Mouse (Mus musculus): ENCODE results near the gene Timm8a2. TPM values are rescaled to one million over a fixed set of nuclear protein-coding genes. Genes with fewer than 3 reads are reported as not detected.

The Timm8a2 gene
- not detected in 2 replicates for polyA plus RNA-seq (2015; fragmentation: Nextera tagmentation; extraction: Ambion mirVana)

GRCm38 (mm10) chr14:122034451-122034850, at the start of gene Timm8a2:
Gene Timm8a2, plus strand, starts transcription at chr14:122034674.
- WGBS = 94% methylated on average over 13 of the region's 13 CpGs
- Histone ChIP-seq H3K27ac (replicated peaks) (no peak within 1 kb of the TSS), H3K4me2 (replicated peaks) (no peak within 1 kb of the TSS), H3K4me1 (no peaks in the 10 kb centered on the region), H3K27me3 (no peaks in the 10 kb centered on the region), H3K9me3 (no peaks in the 10 kb centered on the region), H3K36me3 (no peaks in the 10 kb centered on the region), H3K9ac (replicated peaks) (no peak within 1 kb of the TSS), H3K4me3 (no peak within 1 kb of the TSS)
- ATAC-seq (replicated peaks) = no peak

- no peaks in the 10 kb centered on the region for H3K9me3 ChIP-seq
- no peaks in the 10 kb centered on the region for H3K4me1 ChIP-seq
- no peak overlapping the region for H3K27ac ChIP-seq (replicated peaks)
- ATAC-seq (replicated peaks) = no peak
- 88% methylated on average over 3 of the region's 3 CpGs for WGBS
- no peak overlapping the region for H3K4me3 ChIP-seq
- H3K4me2 ChIP-seq (replicated peaks) = no peak overlapping the region
- no peak overlapping the region for H3K9ac ChIP-seq (replicated peaks)
- H3K27me3 ChIP-seq = no peaks in the 10 kb centered on the region
- H3K36me3 ChIP-seq = no peaks in the 10 kb centered on the region
Observed at GRCm38 (mm10) chr14:121985477-121985876, 49.0 kb upstream of the Timm8a2 start.

- H3K4me3 ChIP-seq = no peak overlapping the region
- H3K27me3 ChIP-seq = no peaks in the 10 kb centered on the region
- H3K27ac ChIP-seq (replicated peaks) = no peak overlapping the region
- H3K9me3 ChIP-seq = no peaks in the 10 kb centered on the region
- no peak overlapping the region for H3K4me2 ChIP-seq (replicated peaks)
- no peaks in the 10 kb centered on the region for H3K4me1 ChIP-seq
- no peaks in the 10 kb centered on the region for H3K36me3 ChIP-seq
- 87% methylated on average over 6 of the region's 6 CpGs for WGBS
- no peak overlapping the region for H3K9ac ChIP-seq (replicated peaks)
- ATAC-seq (replicated peaks) = no peak
Observed at GRCm38 (mm10) chr14:121986028-121986427, 48.4 kb upstream of the Timm8a2 start.

- Histone ChIP-seq H3K27ac (replicated peaks) (no peak overlapping the region), H3K4me3 (no peak overlapping the region), H3K36me3 (no peaks in the 10 kb centered on the region), H3K4me2 (replicated peaks) (no peak overlapping the region), H3K27me3 (no peaks in the 10 kb centered on the region), H3K4me1 (no peaks in the 10 kb centered on the region), H3K9ac (replicated peaks) (no peak overlapping the region), H3K9me3 (no peaks in the 10 kb centered on the region)
- 86% methylated on average over 1 of the region's 1 CpGs for WGBS
- ATAC-seq (replicated peaks) = no peak
Observed at GRCm38 (mm10) chr14:121987287-121987686, 47.2 kb upstream of the Timm8a2 start.

GRCm38 (mm10) chr14:121987691-121988090, 46.8 kb upstream of the Timm8a2 start:
- Histone ChIP-seq H3K4me2 (replicated peaks) (no peak overlapping the region), H3K9me3 (no peaks in the 10 kb centered on the region), H3K27me3 (no peaks in the 10 kb centered on the region), H3K9ac (replicated peaks) (no peak overlapping the region), H3K36me3 (no peaks in the 10 kb centered on the region), H3K27ac (replicated peaks) (no peak overlapping the region), H3K4me1 (no peaks in the 10 kb centered on the region), H3K4me3 (no peak overlapping the region)
- no peak for ATAC-seq (replicated peaks)
- 96% methylated on average over 4 of the region's 4 CpGs for WGBS

GRCm38 (mm10) chr14:121989331-121989730, 45.1 kb upstream of the Timm8a2 start:
- no peak overlapping the region for H3K4me3 ChIP-seq
- no peaks in the 10 kb centered on the region for H3K4me1 ChIP-seq
- no peak overlapping the region for H3K9ac ChIP-seq (replicated peaks)
- no peaks in the 10 kb centered on the region for H3K27me3 ChIP-seq
- no peak overlapping the region for H3K4me2 ChIP-seq (replicated peaks)
- ATAC-seq (replicated peaks) = no peak
- H3K9me3 ChIP-seq = no peaks in the 10 kb centered on the region
- H3K27ac ChIP-seq (replicated peaks) = no peak overlapping the region
- 99% methylated on average over 3 of the region's 3 CpGs for WGBS
- no peaks in the 10 kb centered on the region for H3K36me3 ChIP-seq

- Histone ChIP-seq H3K4me3 (no peak overlapping the region), H3K9ac (replicated peaks) (no peak overlapping the region), H3K36me3 (no peaks in the 10 kb centered on the region), H3K27ac (replicated peaks) (no peak overlapping the region), H3K9me3 (no peaks in the 10 kb centered on the region), H3K27me3 (no peaks in the 10 kb centered on the region), H3K4me2 (replicated peaks) (no peak overlapping the region), H3K4me1 (no peaks in the 10 kb centered on the region)
- 96% methylated on average over 3 of the region's 3 CpGs for WGBS
- no peak for ATAC-seq (replicated peaks)
Observed at GRCm38 (mm10) chr14:121989869-121990268, 44.6 kb upstream of the Timm8a2 start.

- H3K9me3 ChIP-seq = no peaks in the 10 kb centered on the region
- peaks cover 4% of the 10 kb centered on the region; the same call in 1 of the 2 replicates for H3K36me3 ChIP-seq
- no peak for ATAC-seq (replicated peaks)
- H3K27me3 ChIP-seq = no peaks in the 10 kb centered on the region
- no peaks in the 10 kb centered on the region for H3K4me1 ChIP-seq
- no peak overlapping the region for H3K4me2 ChIP-seq (replicated peaks)
- no peak overlapping the region for H3K4me3 ChIP-seq
- no peak overlapping the region for H3K9ac ChIP-seq (replicated peaks)
- H3K27ac ChIP-seq (replicated peaks) = no peak overlapping the region
- WGBS = 94% methylated on average over 6 of the region's 6 CpGs
Observed at GRCm38 (mm10) chr14:121990897-121991296, 43.6 kb upstream of the Timm8a2 start.

GRCm38 (mm10) chr14:121991921-121992320, 42.6 kb upstream of the Timm8a2 start:
- Histone ChIP-seq H3K9me3 (no peaks in the 10 kb centered on the region), H3K4me3 (no peak overlapping the region), H3K36me3 (peaks cover 8% of the 10 kb centered on the region; the same call in 1 of the 2 replicates), H3K9ac (replicated peaks) (no peak overlapping the region), H3K4me1 (no peaks in the 10 kb centered on the region), H3K4me2 (replicated peaks) (no peak overlapping the region), H3K27me3 (no peaks in the 10 kb centered on the region), H3K27ac (replicated peaks) (no peak overlapping the region)
- ATAC-seq (replicated peaks) = no peak

- H3K27ac ChIP-seq (replicated peaks) = no peak overlapping the region
- no peak overlapping the region for H3K9ac ChIP-seq (replicated peaks)
- no peaks in the 10 kb centered on the region for H3K4me1 ChIP-seq
- no peaks in the 10 kb centered on the region for H3K27me3 ChIP-seq
- H3K4me2 ChIP-seq (replicated peaks) = no peak overlapping the region
- peaks cover 8% of the 10 kb centered on the region; the same call in 1 of the 2 replicates for H3K36me3 ChIP-seq
- ATAC-seq (replicated peaks) = no peak
- WGBS = 91% methylated on average over 13 of the region's 13 CpGs
- H3K4me3 ChIP-seq = no peak overlapping the region
- H3K9me3 ChIP-seq = no peaks in the 10 kb centered on the region
Observed at GRCm38 (mm10) chr14:121992395-121993280, 41.8 kb upstream of the Timm8a2 start.

- Histone ChIP-seq H3K36me3 (peaks cover 8% of the 10 kb centered on the region; the same call in 1 of the 2 replicates), H3K4me1 (no peaks in the 10 kb centered on the region), H3K9me3 (no peaks in the 10 kb centered on the region), H3K27me3 (no peaks in the 10 kb centered on the region), H3K4me2 (replicated peaks) (no peak overlapping the region), H3K27ac (replicated peaks) (no peak overlapping the region), H3K9ac (replicated peaks) (no peak overlapping the region), H3K4me3 (no peak overlapping the region)
- ATAC-seq (replicated peaks) = no peak
- 98% methylated on average over 4 of the region's 4 CpGs for WGBS
Observed at GRCm38 (mm10) chr14:121993616-121994015, 40.9 kb upstream of the Timm8a2 start.

GRCm38 (mm10) chr14:121994171-121994700, 40.2 kb upstream of the Timm8a2 start:
- H3K4me2 ChIP-seq (replicated peaks) = no peak overlapping the region
- no peak overlapping the region for H3K27ac ChIP-seq (replicated peaks)
- H3K9me3 ChIP-seq = no peaks in the 10 kb centered on the region
- no peaks in the 10 kb centered on the region for H3K27me3 ChIP-seq
- H3K36me3 ChIP-seq = peaks cover 8% of the 10 kb centered on the region; the same call in 1 of the 2 replicates
- no peaks in the 10 kb centered on the region for H3K4me1 ChIP-seq
- 93% methylated on average over 17 of the region's 17 CpGs for WGBS
- H3K4me3 ChIP-seq = no peak overlapping the region
- H3K9ac ChIP-seq (replicated peaks) = no peak overlapping the region
- no peak for ATAC-seq (replicated peaks)

All from forebrain, embryonic 15.5 days (tissue).